In the genomic region with DNA sequence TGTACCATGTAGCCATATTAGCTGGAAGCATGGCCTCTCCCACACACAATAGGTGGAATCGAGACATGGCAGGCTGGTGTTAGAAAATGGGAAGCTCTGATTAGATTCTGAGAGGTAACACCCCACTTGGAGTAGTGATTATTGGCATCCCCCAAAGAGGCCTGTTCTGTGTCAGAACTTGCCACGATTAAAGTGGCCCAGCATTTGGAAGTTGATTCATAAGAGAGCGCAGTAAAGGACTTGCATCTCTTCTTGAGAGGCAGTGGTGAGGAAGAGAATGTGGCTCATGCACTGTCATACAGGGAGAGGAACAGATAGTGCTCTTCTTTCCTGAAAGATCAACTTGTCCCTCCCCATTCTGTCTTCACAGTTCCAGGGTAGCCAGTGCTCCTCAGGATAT, we compare ENCODE assay signal across 19 mouse cellular contexts. TPM values are rescaled to one million over a fixed set of nuclear protein-coding genes. Genes with fewer than 3 reads are reported as not detected.
DNase-seq lines count a peak whose midpoint lies in the region; ATAC-seq lines count a peak whose summit lies in the region.
"Had no signal": no experiment of that assay in that cellular context is flagged by ENCODE, and none has a peak within 500 bp of the region (broad histone marks: within the 10 kb centered on the region; RNA-seq: fewer than 3 reads in every experiment).

No protein-coding gene starts in this region.

- no peak overlapping the region for H3K4me3 ChIP-seq in heart, embryonic 10.5 days
- H3K4me3 ChIP-seq in heart, embryonic 11.5 days (ENCODE audit: low read depth, low read length): no peak overlapping the region
- H3K4me3 ChIP-seq in limb, embryonic 12.5 days (replicated peaks): no peak overlapping the region
- H3K4me3 ChIP-seq in limb, embryonic 10.5 days: no peak overlapping the region
- H3K4me3 ChIP-seq in midbrain, embryonic 11.5 days (ENCODE audit: low read depth, low read length): no peak overlapping the region
- H3K4me3 ChIP-seq in midbrain, embryonic 16.5 days (ENCODE audit: low read depth, low read length): no peak overlapping the region
- H3K4me3 ChIP-seq: embryonic facial prominence, embryonic 13.5 days; embryonic facial prominence, embryonic 15.5 days; erythroblast, embryonic 14.5 days had no signal

- H3K4me1 ChIP-seq in heart, embryonic 10.5 days: peaks cover 23% of the 10 kb centered on the region
- peaks cover 8% of the 10 kb centered on the region; the same call in 1 of the 2 replicates for H3K4me1 ChIP-seq in heart, embryonic 11.5 days (ENCODE audit: control insufficient read depth, insufficient read depth, low read length)
- H3K4me1 ChIP-seq in limb, embryonic 12.5 days (replicated peaks): peaks cover 36% of the 10 kb centered on the region
- H3K4me1 ChIP-seq in limb, embryonic 10.5 days: peaks cover 35% of the 10 kb centered on the region
- peaks cover 13% of the 10 kb centered on the region for H3K4me1 ChIP-seq in midbrain, embryonic 11.5 days (ENCODE audit: control insufficient read depth, insufficient read depth, low read length)
- H3K4me1 ChIP-seq in midbrain, embryonic 16.5 days (ENCODE audit: control insufficient read depth, insufficient read depth, low read length): no peaks in the 10 kb centered on the region

- H3K9ac ChIP-seq in heart, embryonic 11.5 days (ENCODE audit: low read depth, low read length): no peak overlapping the region
- H3K9ac ChIP-seq in limb, embryonic 12.5 days (replicated peaks): no peak overlapping the region
- H3K9ac ChIP-seq in midbrain, embryonic 11.5 days (ENCODE audit: low read length): no peak overlapping the region
- H3K9ac ChIP-seq in midbrain, embryonic 16.5 days (ENCODE audit: low read depth, low read length): no peak overlapping the region
- H3K9ac ChIP-seq: embryonic facial prominence, embryonic 13.5 days; embryonic facial prominence, embryonic 15.5 days had no signal

- H3K36me3 ChIP-seq in heart, embryonic 10.5 days: no peaks in the 10 kb centered on the region
- no peaks in the 10 kb centered on the region for H3K36me3 ChIP-seq in heart, embryonic 11.5 days (ENCODE audit: control insufficient read depth, insufficient read depth, low read length)
- H3K36me3 ChIP-seq in limb, embryonic 12.5 days: no peaks in the 10 kb centered on the region
- H3K36me3 ChIP-seq in limb, embryonic 10.5 days: no peaks in the 10 kb centered on the region
- no peaks in the 10 kb centered on the region for H3K36me3 ChIP-seq in midbrain, embryonic 11.5 days (ENCODE audit: control insufficient read depth, insufficient read depth, low read length)
- H3K36me3 ChIP-seq in midbrain, embryonic 16.5 days (ENCODE audit: control insufficient read depth, insufficient read depth, low read length): no peaks in the 10 kb centered on the region
- H3K36me3 ChIP-seq: embryonic facial prominence, embryonic 13.5 days; embryonic facial prominence, embryonic 15.5 days had no signal

- no peak for ATAC-seq in heart, embryonic 11.5 days (replicated peaks; ENCODE audit: insufficient number of reproducible peaks, low FRiP score, low TSS enrichment)
- no peak for ATAC-seq in limb, embryonic 12.5 days (ENCODE audit: insufficient number of reproducible peaks, insufficient read depth, low FRiP score, low TSS enrichment, low read depth)
- no peak for ATAC-seq in midbrain, embryonic 11.5 days (ENCODE audit: low FRiP score)
- ATAC-seq in midbrain, embryonic 16.5 days: no peak
- ATAC-seq: forebrain, embryonic 14.5 days; forebrain, embryonic 16.5 days had no signal

- no peaks in the 10 kb centered on the region for H3K9me3 ChIP-seq in heart, embryonic 10.5 days
- H3K9me3 ChIP-seq in heart, embryonic 11.5 days (replicated peaks; ENCODE audit: control insufficient read depth, low read length): no peaks in the 10 kb centered on the region
- no peaks in the 10 kb centered on the region for H3K9me3 ChIP-seq in limb, embryonic 12.5 days
- no peaks in the 10 kb centered on the region for H3K9me3 ChIP-seq in limb, embryonic 10.5 days (replicated peaks)
- H3K9me3 ChIP-seq in midbrain, embryonic 11.5 days (ENCODE audit: control insufficient read depth, low read length): no peaks in the 10 kb centered on the region
- H3K9me3 ChIP-seq in midbrain, embryonic 16.5 days (replicated peaks; ENCODE audit: control insufficient read depth, low read length, poor library complexity, severe bottlenecking): no peaks in the 10 kb centered on the region; the same call in 1 of the 2 replicates
- H3K9me3 ChIP-seq: embryonic facial prominence, embryonic 15.5 days had no signal

- no peaks in the 10 kb centered on the region for H3K27me3 ChIP-seq in heart, embryonic 10.5 days (ENCODE audit: insufficient read depth, poor library complexity, severe bottlenecking)
- H3K27me3 ChIP-seq in heart, embryonic 11.5 days (ENCODE audit: control insufficient read depth, insufficient read depth, low read length): no peaks in the 10 kb centered on the region
- no peaks in the 10 kb centered on the region for H3K27me3 ChIP-seq in limb, embryonic 12.5 days
- H3K27me3 ChIP-seq in limb, embryonic 10.5 days (ENCODE audit: low read depth, poor library complexity, severe bottlenecking): no peaks in the 10 kb centered on the region
- no peaks in the 10 kb centered on the region; the same call in 1 of the 2 replicates for H3K27me3 ChIP-seq in midbrain, embryonic 11.5 days (ENCODE audit: control insufficient read depth, insufficient read depth, low read length)
- no peaks in the 10 kb centered on the region; the same call in 1 of the 2 replicates for H3K27me3 ChIP-seq in midbrain, embryonic 16.5 days (ENCODE audit: control insufficient read depth, insufficient read depth, low read depth, low read length)
- H3K27me3 ChIP-seq: embryonic facial prominence, embryonic 13.5 days; embryonic facial prominence, embryonic 15.5 days had no signal

- no peak overlapping the region for H3K4me2 ChIP-seq in heart, embryonic 11.5 days
- H3K4me2 ChIP-seq in limb, embryonic 12.5 days: no peak overlapping the region
- H3K4me2 ChIP-seq in midbrain, embryonic 11.5 days: no peak overlapping the region
- H3K4me2 ChIP-seq in midbrain, embryonic 16.5 days (ENCODE audit: low read length): no peak overlapping the region
- H3K4me2 ChIP-seq: embryonic facial prominence, embryonic 13.5 days; embryonic facial prominence, embryonic 15.5 days had no signal

- WGBS in heart, embryonic 10.5 days: 54% methylated on average over 3 of the region's 3 CpGs
- 56% methylated on average over 3 of the region's 3 CpGs for WGBS in heart, embryonic 11.5 days (ENCODE audit: insufficient replicate concordance)
- WGBS in limb, embryonic 12.5 days: 84% methylated on average over 3 of the region's 3 CpGs
- WGBS in limb, embryonic 10.5 days: 91% methylated on average over 3 of the region's 3 CpGs
- 89% methylated on average over 3 of the region's 3 CpGs for WGBS in midbrain, embryonic 11.5 days
- WGBS in midbrain, embryonic 16.5 days: 88% methylated on average over 3 of the region's 3 CpGs

- no peak overlapping the region for H3K27ac ChIP-seq in heart, embryonic 10.5 days
- H3K27ac ChIP-seq in heart, embryonic 11.5 days (ENCODE audit: low read depth, low read length): no peak overlapping the region
- H3K27ac ChIP-seq in limb, embryonic 12.5 days: peak overlapping the region; percentile 7; the same call in 1 of the 2 replicates
- no peak overlapping the region; the same call in 1 of the 2 replicates for H3K27ac ChIP-seq in limb, embryonic 10.5 days
- no peak overlapping the region for H3K27ac ChIP-seq in midbrain, embryonic 11.5 days (ENCODE audit: low read depth, low read length)
- no peak overlapping the region for H3K27ac ChIP-seq in midbrain, embryonic 16.5 days (ENCODE audit: low read length)
- H3K27ac ChIP-seq: embryonic facial prominence, embryonic 13.5 days; embryonic facial prominence, embryonic 15.5 days had no signal

- peak; percentile 67 for DNase-seq in heart, embryonic 10.5 days (ENCODE audit: low spot score)
- no peak for DNase-seq in limb, embryonic 10.5 days (ENCODE audit: low spot score)
- DNase-seq in midbrain, embryonic 11.5 days (ENCODE audit: low spot score, missing footprints): peak; percentile 67
- no peak for DNase-seq in c-Kit-positive CD71-positive TER-119-positive erythroid progenitor cells, embryonic 14.5 days (ENCODE audit: low spot score)
- DNase-seq: adrenal gland, adult 2 months; adrenal gland, postnatal 10 days; adrenal gland, postnatal 25 days had no signal

RNA-seq across cellular contexts. Expression of gene Cdrt4, which starts 34.1 kb away (rescaled TPM):
- polyA plus RNA-seq in heart, embryonic 10.5 days (2016; fragmentation: Nextera tagmentation; extraction: Ambion mirVana): 0.31 TPM in 1 of 2 replicates, not detected in the other
- polyA plus RNA-seq in heart, embryonic 11.5 days (2014; fragmentation: Nextera tagmentation; extraction: Ambion mirVana): 0.54 TPM in 1 of 2 replicates, not detected in the other
- not detected in 2 replicates for polyA plus RNA-seq in limb, embryonic 12.5 days (2016; fragmentation: Nextera tagmentation; extraction: Ambion mirVana)
- not detected in 2 replicates for polyA plus RNA-seq in limb, embryonic 10.5 days (2016; fragmentation: Nextera tagmentation; extraction: Ambion mirVana)
- 0.32 TPM in 1 of 2 replicates, not detected in the other for polyA plus RNA-seq in midbrain, embryonic 11.5 days (2014; fragmentation: Nextera tagmentation; extraction: Ambion mirVana)
- not detected in 2 replicates for polyA plus RNA-seq in midbrain, embryonic 16.5 days (2015; fragmentation: Nextera tagmentation; extraction: Ambion mirVana)
- polyA plus RNA-seq: C2C12; cortical plate, adult 2 months; embryonic facial prominence, embryonic 11.5 days; erythroblast, embryonic 14.5 days; forebrain, embryonic 11.5 days; forebrain, embryonic 14.5 days; forebrain, embryonic 16.5 days had no signal

Comparison
In these comparisons a context has a peak if more than half of its experiments do, and no peak if none do; other contexts are left out.
1. DNase-seq: peak in heart, embryonic 10.5 days (single experiment) and midbrain, embryonic 11.5 days (single experiment); none in limb, embryonic 10.5 days (single experiment) and c-Kit-positive CD71-positive TER-119-positive erythroid progenitor cells, embryonic 14.5 days (single experiment).